23 mouse cellular contexts compared by ENCODE assay signal in the genomic region with DNA sequence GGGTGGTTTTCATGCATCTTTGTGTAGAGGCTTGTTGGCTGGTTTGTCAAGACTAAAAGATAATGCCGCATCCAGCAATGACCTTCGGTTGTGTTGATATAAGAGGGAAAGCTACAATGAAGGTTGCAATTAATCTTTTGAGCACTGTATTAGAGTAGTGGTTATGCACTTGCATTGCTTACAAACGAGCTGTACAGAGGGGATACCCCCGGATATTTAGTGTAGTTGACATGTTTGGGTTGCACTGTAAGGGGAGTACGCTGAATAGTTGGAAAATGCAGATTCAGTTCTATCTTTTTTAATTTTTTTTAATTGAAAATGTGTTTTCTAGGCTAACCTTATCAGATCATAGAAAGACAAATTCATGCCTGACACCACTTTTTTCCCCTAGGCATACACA. TPM values are rescaled to one million over a fixed set of nuclear protein-coding genes. Genes with fewer than 3 reads are reported as not detected.
"Had no signal": no experiment of that assay in that cellular context is flagged by ENCODE, and none has a peak within 500 bp of the region (broad histone marks: within the 10 kb centered on the region; RNA-seq: fewer than 3 reads in every experiment).

No protein-coding gene starts in this region.

- H3K9ac ChIP-seq: kidney, embryonic 15.5 days; liver, embryonic 13.5 days; neural tube, embryonic 13.5 days had no signal

- DNase-seq: kidney, adult 11 months; kidney, adult 8-10 months; kidney, postnatal 10 days; kidney, postnatal 36 days; layer of hippocampus, postnatal 36 days; liver, embryonic 13.5 days; lung, adult 2 months; lung, postnatal 14 days; lung, postnatal 4 days; right cerebral cortex, adult 18-20 months; right cerebral cortex, postnatal 14 days; right cerebral cortex, postnatal 4 days; thymus, adult 2 months; thymus, postnatal 14 days; thymus, postnatal 4 days had no signal

- H3K27me3 ChIP-seq: kidney, embryonic 15.5 days; liver, embryonic 13.5 days; neural tube, embryonic 13.5 days had no signal

- H3K4me1 ChIP-seq: kidney, embryonic 15.5 days; liver, embryonic 13.5 days had no signal

- H3K36me3 ChIP-seq: kidney, embryonic 15.5 days; liver, embryonic 13.5 days; neural tube, embryonic 13.5 days had no signal

- H3K27ac ChIP-seq: kidney, embryonic 15.5 days; left cerebral cortex, adult 2 months; liver, embryonic 13.5 days; neural tube, embryonic 13.5 days; stomach, postnatal 0 days had no signal

- H3K9me3 ChIP-seq: kidney, embryonic 15.5 days; liver, embryonic 13.5 days; neural tube, embryonic 13.5 days had no signal

- H3K4me2 ChIP-seq: kidney, embryonic 15.5 days; liver, embryonic 13.5 days; neural tube, embryonic 13.5 days had no signal

- H3K4me3 ChIP-seq: kidney, embryonic 15.5 days; left cerebral cortex, adult 2 months; liver, embryonic 13.5 days; myocyte; neural tube, embryonic 13.5 days had no signal

RNA-seq across cellular contexts. Expression of a gene that starts 22.4 kb away (rescaled TPM):
- total RNA-seq: megakaryocyte progenitor cell, adult 5-6 weeks; megakaryocyte-erythroid progenitor cell, adult 5-6 weeks; monocyte, adult 5-6 weeks had no signal
